Mouse (Mus musculus): ENCODE measurements around the gene Tfip11. TPM values are rescaled to one million over a fixed set of nuclear protein-coding genes. Genes with fewer than 3 reads are reported as not detected.

Gene Tfip11
- polyA plus RNA-seq, 1 experiment from 2014 or later, result 27.1 TPM

DNA sequence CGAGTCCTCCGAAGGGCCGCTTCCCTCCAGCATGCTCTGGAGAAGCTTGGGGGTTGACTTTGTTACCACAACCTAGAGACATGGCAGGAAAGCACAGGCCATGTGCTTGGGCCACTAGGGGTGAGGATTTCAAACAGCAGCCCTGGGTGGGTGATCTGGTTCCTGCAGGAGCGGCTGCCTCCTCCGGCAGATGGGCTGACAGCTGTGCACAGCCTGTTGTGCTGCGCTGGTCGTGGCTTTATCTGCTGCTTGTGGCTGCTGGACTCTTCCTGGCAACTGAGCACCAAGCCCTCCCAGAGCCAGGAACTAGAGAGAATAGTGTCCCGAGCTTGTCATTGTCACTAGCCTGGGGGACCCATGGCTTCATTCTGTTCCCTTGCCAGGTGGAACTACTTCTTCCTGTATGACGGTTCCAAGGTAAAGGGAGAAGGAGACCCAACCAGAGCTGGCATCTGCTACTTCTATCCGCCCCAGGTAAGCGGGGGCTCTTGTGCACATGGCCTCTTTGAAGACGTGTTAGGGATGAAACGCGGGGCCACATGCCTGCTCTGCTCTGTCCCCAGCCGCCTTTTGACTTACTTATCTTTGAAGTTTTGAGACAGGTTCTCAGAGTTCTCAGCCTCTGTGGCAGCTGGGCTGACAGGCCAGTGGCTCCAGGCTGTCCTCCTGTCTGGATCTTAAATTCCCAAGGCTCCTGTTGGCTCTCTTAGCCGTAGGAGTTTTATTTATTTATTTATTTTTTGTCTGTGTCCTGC, 20.2 kb downstream of the Tfip11 start:
- H3K36me3 ChIP-seq (ENCODE audit: insufficient read depth), result peaks cover 39% of the 10 kb centered on the region
- ATAC-seq (ENCODE audit: insufficient read depth), result no peak
- 0 out of 2 replicates have a peak, but pooled peaks cover 3% of the 10 kb centered on the region for H3K4me1 ChIP-seq (ENCODE audit: insufficient read depth)
- H3K9me3 ChIP-seq (ENCODE audit: low read depth, low read length), result no peaks in the 10 kb centered on the region
- no peaks in the 10 kb centered on the region for H3K27me3 ChIP-seq (ENCODE audit: insufficient read depth, low read length)
- no peak overlapping the region for H3K4me3 ChIP-seq (ENCODE audit: low read depth, low read length)
- no peak overlapping the region for H3K9ac ChIP-seq
- no peak for DNase-seq
- no peak for TF ChIP-seq CTCF (IDR thresholded peaks at IDR 0.05; ENCODE audit: low read depth)
- H3K27ac ChIP-seq (ENCODE audit: low read depth), result no peak overlapping the region
- WGBS, result 83% methylated on average over 16 of the region's 16 CpGs
- no peak overlapping the region for H3K4me2 ChIP-seq

DNA sequence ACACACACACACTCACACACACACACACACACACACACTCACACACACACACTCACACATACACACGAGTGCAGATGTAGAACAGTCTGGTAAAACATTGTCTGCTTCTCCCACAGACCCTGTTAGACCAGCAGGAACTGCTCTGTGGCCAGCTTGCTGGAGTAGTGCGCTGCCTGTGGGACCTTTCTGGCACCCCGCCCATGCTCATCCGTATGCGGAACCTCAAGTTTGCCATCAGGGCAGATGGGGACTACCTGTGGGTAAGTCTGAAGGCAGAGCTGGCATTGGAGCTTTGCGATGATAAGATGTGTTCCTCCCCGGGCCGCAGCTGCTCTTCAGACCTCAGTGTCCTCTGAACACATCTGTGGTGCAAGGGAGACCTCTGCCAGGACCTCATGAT, 23.0 kb downstream of the Tfip11 start:
- DNase-seq (no peak), ATAC-seq (ENCODE audit: insufficient read depth) (no peak)
- peaks cover 56% of the 10 kb centered on the region for H3K36me3 ChIP-seq (ENCODE audit: insufficient read depth)
- TF ChIP-seq CTCF (IDR thresholded peaks at IDR 0.05; ENCODE audit: low read depth), result no peak
- no peak overlapping the region for H3K4me3 ChIP-seq (ENCODE audit: low read depth, low read length)
- no peak overlapping the region for H3K27ac ChIP-seq (ENCODE audit: low read depth)
- H3K9me3 ChIP-seq (ENCODE audit: low read depth, low read length), result no peaks in the 10 kb centered on the region
- H3K4me1 ChIP-seq (ENCODE audit: insufficient read depth), result no peaks in the 10 kb centered on the region
- H3K9ac ChIP-seq, result no peak overlapping the region
- 87% methylated on average over 8 of the region's 8 CpGs for WGBS
- H3K27me3 ChIP-seq (ENCODE audit: insufficient read depth, low read length), result no peaks in the 10 kb centered on the region
- H3K4me2 ChIP-seq, result no peak overlapping the region

DNA sequence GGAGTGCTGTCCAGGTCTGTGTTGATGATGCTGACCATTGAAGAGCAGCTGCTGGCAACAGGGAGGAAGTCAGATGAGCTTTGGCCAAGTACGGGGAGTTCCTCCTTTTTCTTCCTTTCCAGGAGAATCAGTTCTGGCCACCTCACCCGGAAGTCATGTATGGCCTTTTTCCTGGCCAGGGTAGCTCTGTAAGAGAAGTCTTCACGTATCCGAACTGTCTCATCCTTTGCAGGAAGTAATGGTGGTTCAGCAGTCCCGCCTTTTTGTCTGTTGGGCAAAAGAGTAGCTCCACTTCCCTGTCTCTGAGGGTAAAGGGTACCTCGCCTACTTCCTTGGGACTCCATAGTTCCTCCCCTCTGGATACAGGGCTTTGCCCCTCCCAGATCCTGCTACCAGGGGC, 29.3 kb downstream of the Tfip11 start:
- 78% methylated on average over 6 of the region's 6 CpGs for WGBS
- Histone ChIP-seq H3K4me1 (ENCODE audit: insufficient read depth) (no peaks in the 10 kb centered on the region), H3K4me2 (no peak overlapping the region), H3K9me3 (ENCODE audit: low read depth, low read length) (no peaks in the 10 kb centered on the region), H3K27me3 (ENCODE audit: insufficient read depth, low read length) (no peaks in the 10 kb centered on the region), H3K4me3 (ENCODE audit: low read depth, low read length) (no peak overlapping the region), H3K27ac (ENCODE audit: low read depth) (no peak overlapping the region), H3K36me3 (ENCODE audit: insufficient read depth) (peaks cover 30% of the 10 kb centered on the region), H3K9ac (no peak overlapping the region)
- no peak for TF ChIP-seq CTCF (IDR thresholded peaks at IDR 0.05; ENCODE audit: low read depth)
- ATAC-seq (ENCODE audit: insufficient read depth) (no peak), DNase-seq (no peak)

DNA sequence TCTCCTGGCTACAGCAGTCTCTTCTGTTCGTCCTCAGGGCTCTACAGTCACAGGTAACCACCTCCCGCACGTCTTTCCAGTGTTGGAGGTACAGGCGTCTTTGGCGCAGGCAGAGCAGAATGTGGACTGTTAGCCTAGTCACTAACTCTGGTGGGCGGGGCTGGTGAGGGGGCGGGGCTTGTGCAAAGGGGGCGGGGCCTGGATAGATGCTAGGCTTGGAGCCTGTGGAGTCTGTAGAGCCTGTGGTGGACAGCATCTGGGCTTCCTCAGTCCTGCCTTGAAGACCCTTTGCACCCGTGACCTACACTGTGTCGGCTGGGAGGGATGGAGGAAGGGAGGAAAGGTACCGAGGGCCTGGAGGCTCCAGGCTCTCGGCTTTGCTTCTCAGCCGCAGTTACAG, 29.8 kb downstream of the Tfip11 start, which contains the start of gene Gm6583:
Gene Gm6583 (minus strand): TSS at position 124 of the 400 bp plus-strand sequence.
- DNase-seq, result no peak
- Histone ChIP-seq H3K27me3 (ENCODE audit: insufficient read depth, low read length) (no peaks in the 10 kb centered on the region), H3K4me1 (ENCODE audit: insufficient read depth) (no peaks in the 10 kb centered on the region), H3K27ac (ENCODE audit: low read depth) (no peak within 1 kb of the TSS), H3K4me3 (ENCODE audit: low read depth, low read length) (no peak within 1 kb of the TSS), H3K4me2 (no peak within 1 kb of the TSS), H3K36me3 (ENCODE audit: insufficient read depth) (peaks cover 27% of the 10 kb centered on the region), H3K9ac (no peak within 1 kb of the TSS), H3K9me3 (ENCODE audit: low read depth, low read length) (no peaks in the 10 kb centered on the region)
- TF ChIP-seq CTCF (IDR thresholded peaks at IDR 0.05; ENCODE audit: low read depth), result no peak
- peak; percentile 31; the same call in 1 of the 2 replicates for ATAC-seq (ENCODE audit: insufficient read depth)
- 61% methylated on average over 13 of the region's 13 CpGs for WGBS

DNA sequence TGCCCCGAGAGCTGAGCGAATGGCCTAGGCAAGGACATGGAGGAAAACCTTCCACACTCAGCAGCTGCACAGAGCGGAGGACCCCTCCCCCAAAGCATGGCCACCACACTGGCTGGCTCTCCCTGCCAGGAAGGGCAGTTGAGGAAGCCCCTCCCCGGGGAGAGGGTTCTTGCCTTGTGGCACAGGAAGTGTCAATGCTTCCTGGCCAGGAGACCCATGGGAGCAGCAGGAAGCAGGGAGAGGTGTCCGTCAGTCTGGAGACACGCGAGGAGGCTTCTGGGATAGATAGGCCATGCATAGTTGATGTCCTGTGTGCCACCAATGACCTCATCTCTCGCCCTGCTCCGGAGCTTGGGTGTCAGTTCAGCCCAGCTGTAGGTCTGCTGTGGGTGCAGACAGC, 30.2 kb downstream of the Tfip11 start:
- H3K4me2 ChIP-seq, result no peak overlapping the region
- no peaks in the 10 kb centered on the region for H3K4me1 ChIP-seq (ENCODE audit: insufficient read depth)
- no peak overlapping the region for H3K9ac ChIP-seq
- no peak for DNase-seq
- no peak for ATAC-seq (ENCODE audit: insufficient read depth)
- 86% methylated on average over 9 of the region's 9 CpGs for WGBS
- H3K4me3 ChIP-seq (ENCODE audit: low read depth, low read length), result no peak overlapping the region
- no peaks in the 10 kb centered on the region for H3K9me3 ChIP-seq (ENCODE audit: low read depth, low read length)
- TF ChIP-seq CTCF (IDR thresholded peaks at IDR 0.05; ENCODE audit: low read depth), result no peak
- H3K27me3 ChIP-seq (ENCODE audit: insufficient read depth, low read length), result no peaks in the 10 kb centered on the region
- H3K36me3 ChIP-seq (ENCODE audit: insufficient read depth), result peaks cover 27% of the 10 kb centered on the region
- no peak overlapping the region for H3K27ac ChIP-seq (ENCODE audit: low read depth)

DNA sequence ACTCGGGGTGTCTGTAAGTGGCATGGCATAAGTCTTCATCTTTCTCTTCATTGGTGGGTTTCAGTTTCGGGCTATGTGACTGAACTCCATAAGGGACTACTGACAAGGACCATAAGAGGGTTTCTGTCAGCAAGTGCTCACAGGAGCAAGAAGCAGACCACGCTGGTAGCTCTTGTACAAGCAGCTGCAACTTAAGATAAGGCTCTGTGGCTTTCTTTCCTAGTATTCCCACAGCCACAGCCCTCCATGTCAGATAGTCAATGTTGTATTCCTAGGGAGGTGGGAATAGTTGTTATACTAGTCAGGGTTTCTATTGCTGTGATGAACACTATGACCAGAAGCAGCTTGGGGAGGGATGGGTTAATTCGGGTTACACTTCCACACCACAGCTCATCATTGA, 33.4 kb downstream of the Tfip11 start:
- no peak for ATAC-seq (ENCODE audit: insufficient read depth)
- H3K36me3 ChIP-seq (ENCODE audit: insufficient read depth), result peaks cover 24% of the 10 kb centered on the region; the same call in 1 of the 2 replicates
- H3K4me1 ChIP-seq (ENCODE audit: insufficient read depth), result no peaks in the 10 kb centered on the region
- H3K4me2 ChIP-seq, result no peak overlapping the region
- 79% methylated on average over 4 of the region's 4 CpGs for WGBS
- no peak for TF ChIP-seq CTCF (IDR thresholded peaks at IDR 0.05; ENCODE audit: low read depth)
- no peak overlapping the region for H3K4me3 ChIP-seq (ENCODE audit: low read depth, low read length)
- H3K9ac ChIP-seq, result no peak overlapping the region
- no peak overlapping the region for H3K27ac ChIP-seq (ENCODE audit: low read depth)
- DNase-seq, result no peak
- no peaks in the 10 kb centered on the region for H3K27me3 ChIP-seq (ENCODE audit: insufficient read depth, low read length)
- no peaks in the 10 kb centered on the region for H3K9me3 ChIP-seq (ENCODE audit: low read depth, low read length)

DNA sequence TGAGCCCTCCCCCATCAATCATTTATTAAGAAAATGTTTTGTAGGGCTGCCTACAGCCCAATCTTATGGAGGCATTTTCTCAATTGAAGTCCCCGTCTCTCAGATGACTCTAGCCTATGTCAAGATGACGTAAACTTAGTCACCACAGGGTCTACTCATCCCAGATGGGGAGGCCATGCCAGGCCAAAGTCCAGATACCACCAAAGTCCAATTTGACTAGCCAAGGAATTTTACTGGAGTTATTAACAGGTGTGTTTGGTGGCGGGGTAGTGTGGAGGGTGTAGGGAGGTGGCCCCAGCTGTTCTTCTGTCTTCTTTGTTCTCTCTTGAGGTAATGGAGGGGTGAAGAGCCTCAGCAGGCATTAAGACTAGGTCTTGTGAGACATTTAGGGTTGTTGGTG, 33.9 kb downstream of the Tfip11 start:
- Histone ChIP-seq H3K9ac (no peak overlapping the region), H3K9me3 (ENCODE audit: low read depth, low read length) (no peaks in the 10 kb centered on the region), H3K36me3 (ENCODE audit: insufficient read depth) (peaks cover 24% of the 10 kb centered on the region; the same call in 1 of the 2 replicates), H3K4me3 (ENCODE audit: low read depth, low read length) (no peak overlapping the region), H3K4me2 (no peak overlapping the region), H3K27me3 (ENCODE audit: insufficient read depth, low read length) (no peaks in the 10 kb centered on the region), H3K27ac (ENCODE audit: low read depth) (no peak overlapping the region), H3K4me1 (ENCODE audit: insufficient read depth) (no peaks in the 10 kb centered on the region)
- 87% methylated on average over 3 of the region's 3 CpGs for WGBS
- no peak for DNase-seq
- ATAC-seq (ENCODE audit: insufficient read depth), result no peak
- TF ChIP-seq CTCF (IDR thresholded peaks at IDR 0.05; ENCODE audit: low read depth), result no peak
